In genomic region chr13:109689176-109689575, GRCm38 (mm10) we compare ENCODE assay signal across 13 mouse cellular contexts.
"Had no signal": no experiment of that assay in that cellular context is flagged by ENCODE, and none has a peak within 500 bp of the region (broad histone marks: within the 10 kb centered on the region; RNA-seq: fewer than 3 reads in every experiment).

No protein-coding gene starts in this region.

- H3K9ac ChIP-seq: limb, embryonic 12.5 days; lung, embryonic 15.5 days; midbrain, embryonic 15.5 days; neural tube, embryonic 13.5 days had no signal

- H3K4me3 ChIP-seq: limb, embryonic 12.5 days; lung, embryonic 15.5 days; megakaryocyte, embryonic 14.5 days; midbrain, embryonic 15.5 days; neural tube, embryonic 13.5 days had no signal

- H3K36me3 ChIP-seq: limb, embryonic 12.5 days; lung, embryonic 15.5 days; midbrain, embryonic 15.5 days; neural tube, embryonic 13.5 days had no signal

- DNase-seq: kidney, adult 8-10 months; kidney, postnatal 10 days; lung, postnatal 14 days; retina, postnatal 1 day; thymus, postnatal 14 days had no signal

- H3K27me3 ChIP-seq: limb, embryonic 12.5 days; lung, embryonic 15.5 days; megakaryocyte, embryonic 14.5 days; midbrain, embryonic 15.5 days; neural tube, embryonic 13.5 days had no signal

- ATAC-seq: intestine, embryonic 16.5 days; midbrain, embryonic 15.5 days had no signal

- H3K27ac ChIP-seq: limb, embryonic 12.5 days; lung, embryonic 15.5 days; macrophage; midbrain, embryonic 15.5 days; neural tube, embryonic 13.5 days had no signal

- H3K9me3 ChIP-seq: limb, embryonic 12.5 days; lung, embryonic 15.5 days; megakaryocyte, embryonic 14.5 days; midbrain, embryonic 15.5 days; neural tube, embryonic 13.5 days had no signal

- H3K4me2 ChIP-seq: limb, embryonic 12.5 days; lung, embryonic 15.5 days; midbrain, embryonic 11.5 days; midbrain, embryonic 15.5 days; neural tube, embryonic 13.5 days had no signal
